Mouse (Mus musculus): ENCODE results near the gene Sf3a3.

GRCm38 (mm10) chr4:124768963-124769591 is 54.5 kb downstream of the Sf3a3 start:
- TF ChIP-seq CTCF (IDR thresholded peaks at IDR 0.05; ENCODE audit: low read depth, low read length) = no peak
- TF ChIP-seq GATA1 (IDR thresholded peaks at IDR 0.05; ENCODE audit: borderline replicate concordance, low read length) = no peak
